Mouse (Mus musculus) heart, adult 2 months (tissue): ENCODE results near the gene Unk. TPM values are rescaled to one million over a fixed set of nuclear protein-coding genes. Genes with fewer than 3 reads are reported as not detected.

Experiments
- DNase-seq, 2 experiments: peaks; one replicate each; pipeline ENCODE4 v3.0.0; 2021
- H3K27ac ChIP-seq: fragments of 200-600 bp; 2 replicates; pipeline ENCODE4 v1.8.1; 2022
- H3K27me3 ChIP-seq: fragments of 200-500 bp; 2 replicates; pipeline ENCODE4 v1.6.1; 2012; ENCODE audit warnings: mild to moderate bottlenecking, low read length, inconsistent platforms, mixed read lengths; ENCODE audit not compliant: control insufficient read depth, insufficient read depth
- H3K36me3 ChIP-seq: fragments of 200-500 bp; 2 replicates; pipeline ENCODE4 v1.6.1; 2012; ENCODE audit warnings: low read length, inconsistent platforms; ENCODE audit not compliant: control insufficient read depth, insufficient read depth
- H3K4me1 ChIP-seq: fragments of 200-500 bp; 2 replicates; pipeline ENCODE4 v1.6.1; 2011; ENCODE audit warnings: low read length; ENCODE audit not compliant: control insufficient read depth, insufficient read depth
- H3K4me3 ChIP-seq: fragments of 200-600 bp; 2 replicates; pipeline ENCODE4 v1.8.1; 2022
- H3K79me2 ChIP-seq: fragments of 200-500 bp; replicated peaks from 2 replicates; pipeline ENCODE4 v1.6.1; 2012; ENCODE audit warnings: mild to moderate bottlenecking, inconsistent platforms, low read length, moderate library complexity, mixed read lengths; ENCODE audit not compliant: control insufficient read depth, insufficient read depth
- H3K9ac ChIP-seq: fragments of 200-500 bp; 2 replicates; pipeline ENCODE4 v1.6.1; 2012; ENCODE audit warnings: low read depth, mild to moderate bottlenecking, control low read depth, inconsistent platforms, low read length, mixed read lengths
- CTCF ChIP-seq: fragments of 200-600 bp; IDR thresholded peaks from 2 replicates; pipeline ENCODE4 v1.8.1; 2022; ENCODE audit warnings: antibody characterized with exemption, mild to moderate bottlenecking, moderate library complexity
- EP300 ChIP-seq: fragments of 200-500 bp; IDR thresholded peaks from 2 replicates; pipeline ENCODE4 v1.6.1; 2011; ENCODE audit warnings: low read depth, low read length, control low read depth; ENCODE audit not compliant: insufficient read depth
- POLR2A ChIP-seq: fragments of 200-500 bp; IDR thresholded peaks from 2 replicates; pipeline ENCODE4 v1.6.1; 2011; ENCODE audit warnings: mild to moderate bottlenecking, low read depth, low read length, control low read depth; ENCODE audit not compliant: insufficient read depth
- WGBS: fragments of 180-500 bp; shearing (Covaris S2); methylation state at CpG from one replicate; pipeline ENCODE4 v1.1.7; 2018; 5-methylcytosine and 5-hydroxymethylcytosine counted together
- intact Hi-C: fragments of 180-260 bp; cut with DNase I; formaldehyde crosslinking; loops from one replicate; pipeline ENCODE4 v1.15.1; 2025
- polyA plus RNA-seq: library from polyadenylated mRNA; depleted of rRNA; stranded (reverse); fragments of >200 nt; gene quantifications from 2 replicates; pipeline ENCODE4 v1.2.3, GENCODE M21; 2012
- total RNA-seq, 2 experiments: library from RNA; stranded (reverse); gene quantifications; 2 replicates each; pipeline ENCODE4 v1.2.3; 2021

Gene Unk
- total and polyA plus RNA-seq, 3 experiments = 7.1 to 16.5 (median 7.9) TPM

DNA sequence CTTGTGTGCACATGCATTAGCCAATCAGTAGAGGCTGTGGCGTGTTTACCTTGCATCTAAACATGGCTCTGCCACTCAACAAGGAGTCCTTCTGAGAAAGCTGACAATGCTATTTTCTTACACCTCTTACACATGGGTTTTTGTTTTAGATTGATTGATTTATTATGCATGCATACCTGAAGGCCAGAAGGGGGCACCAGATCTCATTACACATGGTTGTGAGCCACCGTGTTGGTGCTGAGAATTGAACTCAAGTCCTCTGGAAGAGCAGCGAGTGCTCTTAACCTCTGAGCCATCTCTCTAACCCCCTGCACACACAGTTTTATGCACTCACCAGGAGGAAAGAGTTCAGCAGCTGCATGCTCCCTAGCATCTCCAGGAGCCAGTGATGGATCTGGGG is 27.2 kb upstream of the Unk start:
- no peaks in the 10 kb centered on the region for H3K79me2 ChIP-seq
- no peak overlapping the region for H3K4me3 ChIP-seq
- WGBS = 88% methylated on average over 3 of the region's 3 CpGs
- TF ChIP-seq CTCF = peak; percentile 17; the same call in 1 of the 2 replicates
- no peak for TF ChIP-seq EP300
- no peak overlapping the region for H3K27ac ChIP-seq
- H3K9ac ChIP-seq = no peak overlapping the region
- no peaks in the 10 kb centered on the region for H3K36me3 ChIP-seq
- H3K4me1 ChIP-seq = peaks cover 4% of the 10 kb centered on the region
- H3K27me3 ChIP-seq = no peaks in the 10 kb centered on the region
- intact Hi-C loops = no loop called here
- no peak for DNase-seq

DNA sequence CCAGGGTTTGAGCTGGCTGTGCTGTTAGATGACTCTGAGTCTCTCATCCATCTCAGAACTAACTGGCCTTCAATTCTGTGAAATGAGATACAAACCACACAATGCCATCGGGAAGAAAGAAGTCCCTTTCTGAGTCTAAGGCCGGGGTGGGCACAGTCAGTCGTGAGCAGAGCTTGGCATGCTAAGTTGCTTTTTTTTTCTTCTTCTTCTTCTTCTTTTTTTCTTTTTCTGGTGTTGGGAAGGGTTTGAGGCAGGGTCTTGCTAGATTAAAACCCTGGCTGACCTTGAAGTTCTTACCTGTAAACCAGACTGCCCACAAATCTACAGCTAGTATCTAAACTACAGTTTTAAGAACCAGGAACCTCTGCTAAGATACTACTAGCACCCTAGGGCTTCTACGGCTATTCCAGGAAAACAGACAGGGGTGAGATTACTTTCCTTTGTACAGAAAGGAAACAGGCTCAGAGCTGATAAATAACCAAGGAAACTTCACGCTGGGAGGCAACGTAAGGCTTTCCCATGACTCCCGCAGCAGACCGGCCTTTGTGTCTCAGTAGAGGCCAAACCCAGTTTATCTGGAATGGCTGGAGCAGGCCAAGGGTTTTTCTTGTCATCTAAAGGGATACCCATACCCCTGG is 25.8 kb upstream of the Unk start:
- Histone ChIP-seq H3K4me1 (peaks cover 4% of the 10 kb centered on the region), H3K9ac (peak overlapping the region; percentile 53), H3K4me3 (peak overlapping the region; percentile 45), H3K79me2 (no peaks in the 10 kb centered on the region), H3K27me3 (no peaks in the 10 kb centered on the region), H3K36me3 (no peaks in the 10 kb centered on the region), H3K27ac (peak overlapping the region; percentile 68)
- TF ChIP-seq EP300 (no peak), CTCF (no peak), POLR2A (no peak)
- no peak for DNase-seq
- intact Hi-C loops = no loop called here
- WGBS = 29% methylated on average over 8 of the region's 8 CpGs

DNA sequence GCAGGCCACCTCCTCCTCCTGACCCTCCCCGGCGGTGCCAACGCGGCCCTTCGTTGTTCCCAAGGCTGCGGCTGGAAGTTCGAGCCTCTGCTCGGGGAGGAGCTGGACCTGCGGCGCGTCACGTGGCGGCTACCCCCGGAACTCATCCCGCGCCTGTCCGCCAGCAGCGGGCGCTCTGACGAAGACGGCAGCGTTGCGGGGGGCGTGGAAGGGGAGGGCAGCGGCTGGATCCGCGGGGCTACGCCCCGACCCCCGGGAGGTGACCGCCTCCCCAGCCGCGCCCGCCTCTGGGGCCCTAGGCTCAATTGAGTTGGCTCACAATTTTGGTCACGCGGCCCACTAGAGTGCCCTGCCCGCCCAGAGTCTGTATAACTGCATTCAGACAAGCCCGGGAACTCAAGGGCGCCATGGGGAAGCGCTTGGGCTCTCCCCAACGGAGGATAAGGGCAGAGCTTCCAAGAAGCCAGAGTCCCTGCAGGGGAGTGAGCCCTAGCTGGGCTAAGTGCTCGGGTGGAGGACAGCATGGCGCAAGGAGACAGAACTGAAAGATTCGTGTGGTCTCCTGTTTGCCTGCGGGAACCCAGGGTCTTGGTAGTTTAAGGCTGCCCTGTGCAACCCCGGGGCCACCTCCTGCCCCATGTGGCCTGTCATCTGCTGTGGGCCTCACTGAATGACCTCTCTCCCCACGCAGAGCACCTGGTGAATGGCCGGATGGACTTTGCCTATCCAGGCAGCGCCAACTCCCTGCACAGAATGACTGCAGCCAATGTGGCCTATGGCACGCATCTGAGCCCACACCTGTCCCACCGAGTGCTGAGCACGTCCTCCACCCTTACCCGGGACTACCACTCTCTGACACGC is 25.1 kb upstream of the Unk start:
- Histone ChIP-seq H3K36me3 (no peaks in the 10 kb centered on the region), H3K9ac (peak overlapping the region; percentile 53), H3K4me1 (peaks cover 4% of the 10 kb centered on the region), H3K79me2 (no peaks in the 10 kb centered on the region), H3K4me3 (peak overlapping the region; percentile 45), H3K27ac (peak overlapping the region; percentile 68), H3K27me3 (no peaks in the 10 kb centered on the region)
- DNase-seq = peak; percentile 88 to 89
- 5% methylated on average over 53 of the region's 54 CpGs for WGBS
- intact Hi-C loops = no loop called here
- TF ChIP-seq CTCF = peak; percentile 72
- TF ChIP-seq EP300 = no peak
- peak; percentile 51 for TF ChIP-seq POLR2A

DNA sequence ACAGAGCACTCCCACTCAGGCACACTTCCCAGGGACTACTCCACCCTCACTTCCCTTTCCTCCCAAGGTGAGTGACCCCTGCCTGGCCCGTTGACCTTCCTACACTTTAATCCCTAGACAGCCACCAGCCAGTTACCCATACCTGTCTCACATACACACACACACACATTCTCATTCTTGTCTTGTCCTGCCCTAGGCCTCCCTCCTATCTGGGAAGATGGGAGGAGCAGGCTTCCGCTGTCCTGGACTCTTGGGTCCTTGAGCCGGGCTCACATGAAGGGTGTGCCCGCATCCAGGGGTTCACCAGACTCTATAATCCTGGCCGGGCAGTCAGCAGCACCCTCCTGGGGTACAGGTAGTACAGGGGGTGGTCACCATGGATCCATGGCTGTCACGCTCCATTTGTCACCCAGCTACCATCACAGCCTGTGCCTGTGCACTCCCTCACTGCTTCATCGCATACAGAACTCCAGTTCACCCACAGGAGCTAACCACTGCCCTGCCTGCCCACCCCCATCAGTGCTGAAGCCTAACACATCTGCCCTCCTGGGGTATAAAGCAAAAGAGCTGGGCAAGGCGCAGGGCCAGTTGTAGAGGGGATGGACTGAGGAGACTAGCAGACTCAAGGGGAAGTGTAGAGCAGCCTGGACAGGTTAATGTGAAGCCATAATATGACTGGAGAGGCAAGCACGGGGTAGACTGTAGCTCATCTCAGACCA is 24.3 kb upstream of the Unk start:
- H3K27ac ChIP-seq = no peak overlapping the region; the same call in 1 of the 2 replicates
- no peaks in the 10 kb centered on the region for H3K36me3 ChIP-seq
- H3K79me2 ChIP-seq = no peaks in the 10 kb centered on the region
- no peak overlapping the region for H3K9ac ChIP-seq
- intact Hi-C loops = no loop called here
- no peak overlapping the region for H3K4me3 ChIP-seq
- DNase-seq = no peak
- no peaks in the 10 kb centered on the region for H3K27me3 ChIP-seq
- TF ChIP-seq EP300 = no peak
- no peak for TF ChIP-seq POLR2A
- TF ChIP-seq CTCF = no peak
- 78% methylated on average over 9 of the region's 9 CpGs for WGBS
- peaks cover 4% of the 10 kb centered on the region for H3K4me1 ChIP-seq

DNA sequence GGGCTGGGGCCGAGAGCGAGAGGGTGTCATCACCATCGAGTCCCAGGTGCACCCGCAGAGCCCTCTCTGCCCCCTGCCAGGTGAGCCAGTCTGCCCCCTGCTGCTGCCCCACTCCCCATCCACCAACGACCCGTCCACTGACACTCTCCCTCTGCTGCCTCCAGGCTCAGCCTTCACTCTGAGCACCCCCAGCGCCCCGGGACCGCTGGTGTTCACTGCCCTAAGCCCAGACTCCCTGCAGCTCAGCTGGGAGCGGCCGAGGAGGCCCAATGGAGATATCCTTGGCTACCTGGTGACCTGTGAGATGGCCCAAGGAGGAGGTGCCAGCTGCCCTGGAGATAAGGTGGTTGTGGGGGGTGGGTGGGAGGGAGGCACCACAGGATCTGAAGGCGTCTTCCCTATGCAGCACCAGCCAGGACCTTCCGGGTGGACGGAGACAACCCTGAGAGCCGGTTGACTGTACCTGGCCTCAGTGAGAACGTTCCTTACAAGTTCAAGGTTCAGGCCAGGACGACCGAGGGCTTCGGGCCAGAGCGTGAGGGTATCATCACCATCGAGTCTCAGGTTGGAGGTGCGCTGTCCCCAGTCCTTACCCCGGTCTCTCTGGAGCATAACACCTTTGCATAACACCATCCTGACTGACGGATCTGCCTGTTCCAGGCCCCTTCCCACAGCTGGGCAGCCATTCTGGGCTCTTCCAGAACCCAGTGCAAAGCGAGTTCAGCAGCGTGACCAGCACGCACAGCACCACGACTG is 22.8 kb upstream of the Unk start:
- no peak overlapping the region for H3K4me3 ChIP-seq
- no peak for DNase-seq
- intact Hi-C loops = no loop called here
- H3K9ac ChIP-seq = no peak overlapping the region
- H3K36me3 ChIP-seq = no peaks in the 10 kb centered on the region
- no peaks in the 10 kb centered on the region for H3K27me3 ChIP-seq
- TF ChIP-seq POLR2A (no peak), EP300 (no peak), CTCF (no peak)
- H3K79me2 ChIP-seq = no peaks in the 10 kb centered on the region
- H3K4me1 ChIP-seq = peaks cover 4% of the 10 kb centered on the region
- WGBS = 92% methylated on average over 28 of the region's 28 CpGs
- no peak overlapping the region for H3K27ac ChIP-seq
